Mouse (Mus musculus) limb, embryonic 13.5 days (tissue): ENCODE results near the gene Impg1. TPM values are rescaled to one million over a fixed set of nuclear protein-coding genes. Genes with fewer than 3 reads are reported as not detected.

ENCODE experiments used
- ATAC-seq: fragments of 200-750 bp; cut with Nextera tagmentation; 2 replicates; pipeline ENCODE4 v1.8.0; 2017; ENCODE audit warnings: low read depth, moderate number of reproducible peaks, moderate TSS enrichment; ENCODE audit not compliant: low FRiP score
- H3K27ac ChIP-seq: fragments of 300-500 bp; sonication (generic); 2 replicates; pipeline ENCODE4 v1.5.1; 2015; ENCODE audit warnings: inconsistent platforms, mild to moderate bottlenecking, moderate library complexity
- H3K27me3 ChIP-seq: fragments of 300-500 bp; sonication (generic); 2 replicates; pipeline ENCODE4 v1.6.1; 2015; ENCODE audit warnings: mild to moderate bottlenecking, inconsistent platforms
- H3K36me3 ChIP-seq: fragments of 300-500 bp; sonication (generic); 2 replicates; pipeline ENCODE4 v1.6.1; 2015; ENCODE audit warnings: inconsistent platforms, mild to moderate bottlenecking, moderate library complexity
- H3K4me1 ChIP-seq: fragments of 300-500 bp; sonication (generic); 2 replicates; pipeline ENCODE4 v1.6.1; 2015; ENCODE audit warnings: inconsistent platforms
- H3K4me2 ChIP-seq: fragments of 300-500 bp; sonication (generic); replicated peaks from 2 replicates; pipeline ENCODE4 v1.6.1; 2015; ENCODE audit warnings: inconsistent platforms, mild to moderate bottlenecking, moderate library complexity
- H3K4me3 ChIP-seq: fragments of 300-500 bp; sonication (generic); 2 replicates; pipeline ENCODE4 v1.5.1; 2015; ENCODE audit warnings: moderate library complexity, mild to moderate bottlenecking, inconsistent platforms
- H3K9ac ChIP-seq: fragments of 300-500 bp; sonication (generic); 2 replicates; pipeline ENCODE4 v1.6.1; 2015; ENCODE audit warnings: mild to moderate bottlenecking, inconsistent platforms
- H3K9me3 ChIP-seq: fragments of 300-500 bp; sonication (generic); 2 replicates; pipeline ENCODE4 v1.6.1; 2016; ENCODE audit warnings: inconsistent platforms
- WGBS: fragments of 180-500 bp; shearing (Covaris S2); methylation state at CpG from one replicate; pipeline ENCODE4 v1.1.7; 2015; 5-methylcytosine and 5-hydroxymethylcytosine counted together
- polyA plus RNA-seq: library from polyadenylated mRNA; unstranded; fragments of >200 nt; fragmentation: Nextera tagmentation; extraction: Ambion mirVana; gene quantifications from 2 replicates; pipeline ENCODE4 v1.2.1, GENCODE M21; 2015

Impg1 gene
- polyA plus RNA-seq, 1 experiment from 2014 or later: not detected

- 80% methylated on average over 4 of the region's 4 CpGs for WGBS
- Histone ChIP-seq H3K4me2 (no peak overlapping the region), H3K4me1 (no peaks in the 10 kb centered on the region), H3K4me3 (no peak overlapping the region), H3K27ac (no peak overlapping the region), H3K9ac (no peak overlapping the region), H3K9me3 (no peaks in the 10 kb centered on the region), H3K27me3 (no peaks in the 10 kb centered on the region), H3K36me3 (no peaks in the 10 kb centered on the region)
- ATAC-seq: no peak
Observed at GRCm38 (mm10) chr9:80382711-80383110, 82.6 kb downstream of the Impg1 start.

- ATAC-seq: no peak
- Histone ChIP-seq H3K9ac (no peak overlapping the region), H3K36me3 (no peaks in the 10 kb centered on the region), H3K4me3 (no peak overlapping the region), H3K27ac (no peak overlapping the region), H3K4me1 (no peaks in the 10 kb centered on the region), H3K27me3 (no peaks in the 10 kb centered on the region), H3K4me2 (no peak overlapping the region), H3K9me3 (no peaks in the 10 kb centered on the region)
- WGBS: 97% methylated on average over 2 of the region's 2 CpGs
Observed at GRCm38 (mm10) chr9:80380078-80380645, 85.1 kb downstream of the Impg1 start.

- no peak overlapping the region for H3K27ac ChIP-seq
- no peaks in the 10 kb centered on the region for H3K36me3 ChIP-seq
- H3K9me3 ChIP-seq: no peaks in the 10 kb centered on the region
- WGBS: 77% methylated on average over 1 of the region's 1 CpGs
- no peak overlapping the region for H3K4me2 ChIP-seq
- no peaks in the 10 kb centered on the region; the same call in 1 of the 2 replicates for H3K4me1 ChIP-seq
- no peaks in the 10 kb centered on the region for H3K27me3 ChIP-seq
- ATAC-seq: no peak
- no peak overlapping the region for H3K4me3 ChIP-seq
- no peak overlapping the region for H3K9ac ChIP-seq
Observed at GRCm38 (mm10) chr9:80374100-80374499, 91.2 kb downstream of the Impg1 start.

- Histone ChIP-seq H3K36me3 (no peaks in the 10 kb centered on the region), H3K9me3 (no peaks in the 10 kb centered on the region), H3K27me3 (no peaks in the 10 kb centered on the region), H3K27ac (no peak overlapping the region), H3K4me2 (no peak overlapping the region), H3K4me1 (no peaks in the 10 kb centered on the region; the same call in 1 of the 2 replicates), H3K4me3 (no peak overlapping the region), H3K9ac (no peak overlapping the region)
- WGBS: 88% methylated on average over 5 of the region's 5 CpGs
- no peak for ATAC-seq
Observed at GRCm38 (mm10) chr9:80373304-80373739, 92.0 kb downstream of the Impg1 start.

GRCm38 (mm10) chr9:80368636-80369035, 96.6 kb downstream of the Impg1 start:
- Histone ChIP-seq H3K27ac (no peak overlapping the region), H3K4me1 (no peaks in the 10 kb centered on the region), H3K9ac (no peak overlapping the region), H3K4me3 (no peak overlapping the region), H3K4me2 (no peak overlapping the region), H3K9me3 (no peaks in the 10 kb centered on the region), H3K36me3 (no peaks in the 10 kb centered on the region), H3K27me3 (no peaks in the 10 kb centered on the region)
- no peak for ATAC-seq
- 78% methylated on average over 2 of the region's 2 CpGs for WGBS

- H3K27ac ChIP-seq: no peak overlapping the region
- H3K4me2 ChIP-seq: no peak overlapping the region
- no peaks in the 10 kb centered on the region for H3K4me1 ChIP-seq
- H3K9me3 ChIP-seq: no peaks in the 10 kb centered on the region
- H3K4me3 ChIP-seq: no peak overlapping the region
- H3K36me3 ChIP-seq: no peaks in the 10 kb centered on the region
- H3K27me3 ChIP-seq: no peaks in the 10 kb centered on the region
- H3K9ac ChIP-seq: no peak overlapping the region
- 79% methylated on average over 2 of the region's 2 CpGs for WGBS
- no peak for ATAC-seq
Observed at GRCm38 (mm10) chr9:80367520-80368204, 97.6 kb downstream of the Impg1 start.

- Histone ChIP-seq H3K9me3 (no peaks in the 10 kb centered on the region), H3K27ac (no peak overlapping the region), H3K27me3 (no peaks in the 10 kb centered on the region), H3K4me2 (no peak overlapping the region), H3K4me1 (no peaks in the 10 kb centered on the region), H3K4me3 (no peak overlapping the region), H3K9ac (no peak overlapping the region), H3K36me3 (no peaks in the 10 kb centered on the region)
- ATAC-seq: no peak
Observed at GRCm38 (mm10) chr9:80360063-80360462, 105.2 kb downstream of the Impg1 start.

- no peaks in the 10 kb centered on the region for H3K27me3 ChIP-seq
- no peaks in the 10 kb centered on the region for H3K9me3 ChIP-seq
- WGBS: 29% methylated on average over 20 of the region's 20 CpGs
- no peak overlapping the region for H3K9ac ChIP-seq
- H3K4me2 ChIP-seq: peak overlapping the region; percentile 52
- no peak overlapping the region for H3K27ac ChIP-seq
- no peaks in the 10 kb centered on the region for H3K36me3 ChIP-seq
- H3K4me3 ChIP-seq: peak overlapping the region; percentile 20; the same call in 1 of the 2 replicates
- no peak for ATAC-seq
- H3K4me1 ChIP-seq: peaks cover 3% of the 10 kb centered on the region; the same call in 1 of the 2 replicates
Observed at GRCm38 (mm10) chr9:80351678-80352331, 113.5 kb downstream of the Impg1 start.

GRCm38 (mm10) chr9:80351295-80351677, 114.0 kb downstream of the Impg1 start:
- WGBS: 67% methylated on average over 7 of the region's 7 CpGs
- Histone ChIP-seq H3K27me3 (no peaks in the 10 kb centered on the region), H3K4me3 (0 out of 2 replicates have a peak overlapping the region, but pooled peaks have one; percentile 20), H3K9me3 (no peaks in the 10 kb centered on the region), H3K4me1 (peaks cover 3% of the 10 kb centered on the region; the same call in 1 of the 2 replicates), H3K9ac (no peak overlapping the region), H3K36me3 (no peaks in the 10 kb centered on the region), H3K27ac (no peak overlapping the region), H3K4me2 (peak overlapping the region; percentile 52)
- no peak for ATAC-seq

- Histone ChIP-seq H3K36me3 (no peaks in the 10 kb centered on the region), H3K27me3 (no peaks in the 10 kb centered on the region), H3K4me2 (no peak overlapping the region), H3K4me3 (no peak overlapping the region), H3K4me1 (no peaks in the 10 kb centered on the region), H3K9me3 (no peaks in the 10 kb centered on the region), H3K9ac (no peak overlapping the region), H3K27ac (no peak overlapping the region)
- ATAC-seq: no peak
- WGBS: 92% methylated on average over 6 of the region's 6 CpGs
Observed at GRCm38 (mm10) chr9:80344451-80345000, 120.8 kb downstream of the Impg1 start.

- H3K27ac ChIP-seq: no peak overlapping the region
- WGBS: 90% methylated on average over 6 of the region's 6 CpGs
- no peak overlapping the region for H3K4me3 ChIP-seq
- no peak overlapping the region for H3K9ac ChIP-seq
- no peaks in the 10 kb centered on the region for H3K9me3 ChIP-seq
- H3K36me3 ChIP-seq: no peaks in the 10 kb centered on the region
- H3K4me2 ChIP-seq: no peak overlapping the region
- no peak for ATAC-seq
- no peaks in the 10 kb centered on the region for H3K27me3 ChIP-seq
- H3K4me1 ChIP-seq: no peaks in the 10 kb centered on the region
Observed at GRCm38 (mm10) chr9:80342520-80342919, 122.8 kb downstream of the Impg1 start.

GRCm38 (mm10) chr9:80341756-80342155, 123.5 kb downstream of the Impg1 start:
- Histone ChIP-seq H3K4me1 (no peaks in the 10 kb centered on the region), H3K4me3 (no peak overlapping the region), H3K27ac (no peak overlapping the region), H3K4me2 (no peak overlapping the region), H3K9ac (no peak overlapping the region), H3K9me3 (no peaks in the 10 kb centered on the region), H3K36me3 (no peaks in the 10 kb centered on the region), H3K27me3 (no peaks in the 10 kb centered on the region)
- WGBS: 95% methylated on average over 16 of the region's 16 CpGs
- no peak for ATAC-seq
